Comparison of ENCODE assay signal across 13 mouse cellular contexts in the genomic region with DNA sequence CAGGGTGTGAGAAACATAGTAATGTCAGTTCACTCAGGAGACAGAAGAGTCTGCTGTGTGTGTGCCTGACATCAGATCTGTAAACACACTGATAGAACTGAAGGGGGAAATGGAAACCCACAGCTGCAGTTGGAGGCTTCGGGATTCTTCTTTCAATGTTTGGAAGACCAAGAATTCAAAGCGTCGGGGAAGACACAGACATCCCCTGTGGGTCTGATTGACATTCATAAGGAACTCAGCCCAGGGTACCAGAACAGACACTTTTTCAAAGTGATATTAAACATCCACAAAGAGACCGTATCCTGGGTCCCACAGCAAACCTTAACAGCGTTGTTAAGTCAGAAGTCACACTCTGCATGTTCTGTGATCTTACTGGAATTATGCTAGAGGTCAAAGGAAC.
"Had no signal": no experiment of that assay in that cellular context is flagged by ENCODE, and none has a peak within 500 bp of the region (broad histone marks: within the 10 kb centered on the region; RNA-seq: fewer than 3 reads in every experiment).

No protein-coding gene starts in this region.

- H3K4me1 ChIP-seq: midbrain, embryonic 12.5 days; neural tube, embryonic 12.5 days had no signal

- H3K27me3 ChIP-seq: liver, embryonic 12.5 days; megakaryocyte, embryonic 14.5 days; midbrain, embryonic 12.5 days; neural tube, embryonic 12.5 days had no signal

- H3K9me3 ChIP-seq: limb, embryonic 12.5 days; liver, embryonic 12.5 days; megakaryocyte, embryonic 14.5 days; midbrain, embryonic 12.5 days; neural tube, embryonic 12.5 days had no signal

- ATAC-seq: inflammation-experienced regulatory T-cells, adult 6 months; liver, embryonic 12.5 days had no signal

- H3K9ac ChIP-seq: limb, embryonic 12.5 days; liver, embryonic 12.5 days; midbrain, embryonic 12.5 days; neural tube, embryonic 12.5 days had no signal

- H3K4me3 ChIP-seq: layer of hippocampus, adult 2 months; limb, embryonic 12.5 days; liver, embryonic 12.5 days; megakaryocyte, embryonic 14.5 days; midbrain, embryonic 12.5 days; neural tube, embryonic 12.5 days had no signal

- H3K27ac ChIP-seq: layer of hippocampus, adult 2 months; limb, embryonic 12.5 days; liver, embryonic 12.5 days; macrophage; midbrain, embryonic 12.5 days; neural tube, embryonic 12.5 days had no signal

- DNase-seq: kidney, adult 18-20 months; kidney, postnatal 10 days; kidney, postnatal 4 days; thymus, adult 2 months; thymus, postnatal 25 days had no signal

- H3K36me3 ChIP-seq: limb, embryonic 12.5 days; liver, embryonic 12.5 days; midbrain, embryonic 12.5 days; neural tube, embryonic 12.5 days had no signal

- H3K4me2 ChIP-seq: limb, embryonic 12.5 days; liver, embryonic 12.5 days; midbrain, embryonic 12.5 days; neural tube, embryonic 12.5 days had no signal
